Mouse (Mus musculus) ES-E14 (cell line): ENCODE measurements around the gene Zfp422.

Experiments used
- CHD2 ChIP-seq: IDR thresholded peaks from 2 replicates; pipeline ENCODE4 v1.6.1; 2014; ENCODE audit warnings: mild to moderate bottlenecking, low read depth, low read length, inconsistent platforms
- MAFK ChIP-seq: IDR thresholded peaks from 2 replicates; pipeline ENCODE4 v1.6.1; 2014; ENCODE audit warnings: mild to moderate bottlenecking, low read depth, low read length, inconsistent platforms; ENCODE audit not compliant: insufficient read depth
- ZC3H11A ChIP-seq: IDR thresholded peaks from 2 replicates; pipeline ENCODE4 v1.6.1; 2012; ENCODE audit warnings: low read depth, mild to moderate bottlenecking, inconsistent platforms, low read length, borderline replicate concordance
- ZNF384 ChIP-seq: IDR thresholded peaks from 2 replicates; pipeline ENCODE4 v1.6.1; 2012; ENCODE audit warnings: low read depth, low read length, inconsistent platforms

DNA sequence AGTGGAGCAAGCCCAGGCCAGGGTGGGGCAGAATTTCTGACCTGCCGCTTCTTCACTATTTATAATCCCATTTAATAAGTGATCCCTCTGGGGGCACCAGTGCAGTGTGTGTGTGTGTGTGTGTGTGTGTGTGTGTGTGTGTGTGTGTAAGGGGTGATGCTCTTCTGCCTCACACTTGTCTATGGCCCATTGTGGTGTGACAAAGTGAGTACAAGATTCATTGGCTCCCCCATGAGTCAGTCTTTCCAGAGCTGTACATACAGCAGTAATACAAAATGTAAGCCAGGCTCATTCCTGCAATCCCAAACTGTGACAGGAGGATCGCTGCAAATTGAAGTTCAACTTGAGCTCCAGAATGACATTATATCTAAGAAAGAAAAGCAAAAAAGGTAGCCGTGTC, 36.0 kb upstream of the Zfp422 start:
- no peak for TF ChIP-seq ZNF384
- no peak for TF ChIP-seq MAFK
- no peak for TF ChIP-seq ZC3H11A
- no peak for TF ChIP-seq CHD2
